Mouse (Mus musculus) liver, embryonic 14.5 days (tissue): ENCODE measurements at regions not wholly inside any gene's neighbourhood (a gene's known extent, or its start where the extent isn't known, plus 50 kb on each side); places are given as distances from the start of the nearest gene placed in this dataset.

Experiments
- CTCF ChIP-seq: IDR thresholded peaks from 2 replicates; pipeline ENCODE4 v1.5.1; 2016; ENCODE audit warnings: antibody characterized with exemption, low read depth, control low read depth
- EP300 ChIP-seq: IDR thresholded peaks from 2 replicates; pipeline ENCODE4 v1.6.1; 2016; ENCODE audit warnings: antibody characterized with exemption, low read depth

DNA sequence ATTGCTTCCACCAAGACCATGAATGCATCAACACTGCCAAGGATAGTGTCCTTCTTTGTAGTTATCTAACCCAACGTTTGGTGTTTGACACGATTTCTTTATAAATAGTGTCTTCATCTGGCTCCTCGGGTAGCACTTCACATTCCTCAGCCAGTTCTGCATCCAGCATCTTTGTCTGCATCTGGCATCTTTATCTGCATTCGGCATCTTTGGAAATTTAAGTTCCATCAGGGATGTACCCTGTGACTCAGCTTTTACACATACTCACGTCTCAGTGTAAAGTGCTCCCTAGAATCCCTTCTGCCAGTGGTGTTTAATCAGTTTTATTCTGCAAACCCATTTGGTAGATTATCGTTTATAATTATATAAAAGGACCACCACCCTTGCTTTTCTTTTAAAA lies 123.8 kb downstream of the Zfp622 start:
- TF ChIP-seq EP300 (no peak), CTCF (no peak)
